Mouse (Mus musculus): Measurements from ENCODE around the gene Mgst3. TPM values are rescaled to one million over a fixed set of nuclear protein-coding genes. Genes with fewer than 3 reads are reported as not detected.

Gene Mgst3
- polyA plus RNA-seq, 1 experiment from 2014 or later = 179 TPM

DNA sequence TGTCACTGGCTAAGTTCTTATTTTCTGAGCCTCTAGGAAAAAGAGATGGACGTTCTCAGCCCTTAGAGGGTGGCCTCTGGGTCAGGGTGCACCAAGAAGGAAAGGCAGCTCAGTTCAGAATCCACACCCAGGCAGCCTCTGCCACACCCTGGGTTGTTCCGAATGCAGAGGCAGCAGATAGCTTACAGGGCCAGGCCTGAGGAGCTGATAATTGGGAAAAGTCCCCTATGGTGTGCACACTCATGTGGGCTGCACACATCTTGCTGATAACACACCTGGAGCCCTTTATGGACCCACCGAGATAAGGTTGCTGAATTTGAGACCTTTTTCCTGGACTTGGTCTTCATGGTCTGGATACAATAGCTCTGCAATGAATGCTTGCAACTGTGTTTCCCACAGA, 9.5 kb downstream of the Mgst3 start:
- H3K27ac ChIP-seq (ENCODE audit: low read depth, low read length) = peak overlapping the region; percentile 83
- H3K9ac ChIP-seq (ENCODE audit: low read depth, low read length) = no peak overlapping the region
- 57% methylated on average over 3 of the region's 3 CpGs for whole genome bisulfite sequencing (ENCODE audit: insufficient replicate concordance)
- H3K4me2 ChIP-seq = peak overlapping the region; percentile 24; the same call in 1 of the 2 replicates
- H3K36me3 ChIP-seq (ENCODE audit: control insufficient read depth, insufficient read depth, low read length) = no peaks in the 10 kb centered on the region
- peak; percentile 93 for ATAC-seq (replicated peaks; ENCODE audit: insufficient number of reproducible peaks, low FRiP score, low TSS enrichment)
- H3K4me3 ChIP-seq (ENCODE audit: low read depth, low read length) = no peak overlapping the region
- H3K4me1 ChIP-seq (ENCODE audit: control insufficient read depth, insufficient read depth, low read length) = peaks cover 9% of the 10 kb centered on the region; the same call in 1 of the 2 replicates
- no peaks in the 10 kb centered on the region for H3K27me3 ChIP-seq (ENCODE audit: control insufficient read depth, insufficient read depth, low read length)
- H3K9me3 ChIP-seq (replicated peaks; ENCODE audit: control insufficient read depth, low read length) = no peaks in the 10 kb centered on the region

GRCm38 (mm10) chr1:167383178-167383577, 10.5 kb downstream of the Mgst3 start:
- H3K4me1 ChIP-seq (ENCODE audit: control insufficient read depth, insufficient read depth, low read length) = peaks cover 9% of the 10 kb centered on the region; the same call in 1 of the 2 replicates
- ATAC-seq (replicated peaks; ENCODE audit: insufficient number of reproducible peaks, low FRiP score, low TSS enrichment) = no peak
- no peak overlapping the region; the same call in 1 of the 2 replicates for H3K27ac ChIP-seq (ENCODE audit: low read depth, low read length)
- no peaks in the 10 kb centered on the region for H3K27me3 ChIP-seq (ENCODE audit: control insufficient read depth, insufficient read depth, low read length)
- WGBS (ENCODE audit: insufficient replicate concordance) = 68% methylated on average over 5 of the region's 5 CpGs
- no peak overlapping the region for H3K4me3 ChIP-seq (ENCODE audit: low read depth, low read length)
- H3K9me3 ChIP-seq (replicated peaks; ENCODE audit: control insufficient read depth, low read length) = no peaks in the 10 kb centered on the region
- H3K36me3 ChIP-seq (ENCODE audit: control insufficient read depth, insufficient read depth, low read length) = no peaks in the 10 kb centered on the region
- H3K9ac ChIP-seq (ENCODE audit: low read depth, low read length) = no peak overlapping the region; the same call in 1 of the 2 replicates
- peak overlapping the region; percentile 23 for H3K4me2 ChIP-seq

- peaks cover 9% of the 10 kb centered on the region; the same call in 1 of the 2 replicates for H3K4me1 ChIP-seq (ENCODE audit: control insufficient read depth, insufficient read depth, low read length)
- H3K4me2 ChIP-seq = peak overlapping the region; percentile 17
- WGBS (ENCODE audit: insufficient replicate concordance) = 78% methylated on average over 5 of the region's 5 CpGs
- H3K9ac ChIP-seq (ENCODE audit: low read depth, low read length) = no peak overlapping the region
- H3K27ac ChIP-seq (ENCODE audit: low read depth, low read length) = no peak overlapping the region
- H3K4me3 ChIP-seq (ENCODE audit: low read depth, low read length) = no peak overlapping the region
- ATAC-seq (replicated peaks; ENCODE audit: insufficient number of reproducible peaks, low FRiP score, low TSS enrichment) = no peak
- H3K9me3 ChIP-seq (replicated peaks; ENCODE audit: control insufficient read depth, low read length) = no peaks in the 10 kb centered on the region
- no peaks in the 10 kb centered on the region for H3K27me3 ChIP-seq (ENCODE audit: control insufficient read depth, insufficient read depth, low read length)
- no peaks in the 10 kb centered on the region for H3K36me3 ChIP-seq (ENCODE audit: control insufficient read depth, insufficient read depth, low read length)
These were observed 10.9 kb downstream of the Mgst3 start for GRCm38 (mm10) chr1:167382763-167383162.

DNA sequence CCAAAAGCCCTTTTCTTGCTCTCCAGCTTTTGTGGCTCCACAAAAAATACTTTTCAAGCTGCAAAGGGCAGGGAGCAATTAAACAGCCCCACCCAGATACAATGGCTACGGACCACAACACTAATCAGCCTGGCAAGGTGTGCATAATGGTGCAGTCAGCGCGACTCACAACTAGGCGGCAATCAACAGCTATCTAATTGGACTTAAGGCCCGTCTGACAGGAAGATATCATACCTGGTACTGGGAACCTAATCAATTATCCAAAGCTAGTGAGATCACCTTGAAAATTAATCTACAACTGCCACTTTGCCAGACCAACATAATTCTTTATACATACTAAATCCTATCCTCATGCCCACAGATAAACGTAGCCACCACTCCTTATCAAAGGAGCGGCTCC, 11.3 kb downstream of the Mgst3 start:
- H3K4me2 ChIP-seq = peak overlapping the region; percentile 17
- H3K4me3 ChIP-seq (ENCODE audit: low read depth, low read length) = no peak overlapping the region
- H3K36me3 ChIP-seq (ENCODE audit: control insufficient read depth, insufficient read depth, low read length) = no peaks in the 10 kb centered on the region
- H3K9ac ChIP-seq (ENCODE audit: low read depth, low read length) = no peak overlapping the region
- H3K27me3 ChIP-seq (ENCODE audit: control insufficient read depth, insufficient read depth, low read length) = no peaks in the 10 kb centered on the region
- WGBS (ENCODE audit: insufficient replicate concordance) = 84% methylated on average over 7 of the region's 7 CpGs
- H3K4me1 ChIP-seq (ENCODE audit: control insufficient read depth, insufficient read depth, low read length) = peaks cover 9% of the 10 kb centered on the region; the same call in 1 of the 2 replicates
- ATAC-seq (replicated peaks; ENCODE audit: insufficient number of reproducible peaks, low FRiP score, low TSS enrichment) = no peak
- H3K9me3 ChIP-seq (replicated peaks; ENCODE audit: control insufficient read depth, low read length) = no peaks in the 10 kb centered on the region
- H3K27ac ChIP-seq (ENCODE audit: low read depth, low read length) = peak overlapping the region; percentile 31; the same call in 1 of the 2 replicates

GRCm38 (mm10) chr1:167381050-167382015, 12.3 kb downstream of the Mgst3 start:
- H3K4me3 ChIP-seq (ENCODE audit: low read depth, low read length) = no peak overlapping the region
- H3K9ac ChIP-seq (ENCODE audit: low read depth, low read length) = no peak overlapping the region
- no peaks in the 10 kb centered on the region for H3K27me3 ChIP-seq (ENCODE audit: control insufficient read depth, insufficient read depth, low read length)
- no peak overlapping the region for H3K4me2 ChIP-seq
- ATAC-seq (replicated peaks; ENCODE audit: insufficient number of reproducible peaks, low FRiP score, low TSS enrichment) = no peak
- H3K36me3 ChIP-seq (ENCODE audit: control insufficient read depth, insufficient read depth, low read length) = no peaks in the 10 kb centered on the region
- no peaks in the 10 kb centered on the region for H3K9me3 ChIP-seq (replicated peaks; ENCODE audit: control insufficient read depth, low read length)
- peaks cover 9% of the 10 kb centered on the region; the same call in 1 of the 2 replicates for H3K4me1 ChIP-seq (ENCODE audit: control insufficient read depth, insufficient read depth, low read length)
- no peak overlapping the region for H3K27ac ChIP-seq (ENCODE audit: low read depth, low read length)
- WGBS (ENCODE audit: insufficient replicate concordance) = 74% methylated on average over 8 of the region's 8 CpGs

DNA sequence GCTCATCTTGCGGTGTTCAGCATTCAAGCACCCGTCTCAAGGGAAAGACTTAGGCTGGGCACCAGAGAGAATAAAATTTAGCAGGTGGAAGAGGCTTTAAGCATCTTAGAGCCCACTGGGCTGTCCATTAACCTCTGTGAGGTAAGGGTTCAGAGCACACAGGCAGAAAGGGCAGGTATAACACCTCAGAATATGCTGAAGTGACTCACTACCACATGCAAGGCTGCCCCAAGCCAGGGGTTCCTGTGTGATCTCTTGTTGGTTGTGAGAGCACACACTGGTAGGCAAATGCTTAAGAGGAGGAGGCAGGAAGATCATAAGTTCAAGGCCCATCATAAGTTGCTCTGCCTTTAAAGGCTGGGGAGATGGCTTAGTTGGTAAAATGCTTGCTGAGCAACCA, 13.4 kb downstream of the Mgst3 start:
- Histone ChIP-seq H3K4me3 (ENCODE audit: low read depth, low read length) (no peak overlapping the region), H3K4me2 (no peak overlapping the region), H3K36me3 (ENCODE audit: control insufficient read depth, insufficient read depth, low read length) (no peaks in the 10 kb centered on the region), H3K9me3 (replicated peaks; ENCODE audit: control insufficient read depth, low read length) (no peaks in the 10 kb centered on the region), H3K27me3 (ENCODE audit: control insufficient read depth, insufficient read depth, low read length) (no peaks in the 10 kb centered on the region), H3K9ac (ENCODE audit: low read depth, low read length) (no peak overlapping the region), H3K4me1 (ENCODE audit: control insufficient read depth, insufficient read depth, low read length) (peaks cover 4% of the 10 kb centered on the region; the same call in 1 of the 2 replicates), H3K27ac (ENCODE audit: low read depth, low read length) (no peak overlapping the region)
- WGBS (ENCODE audit: insufficient replicate concordance) = 90% methylated on average over 2 of the region's 2 CpGs
- ATAC-seq (replicated peaks; ENCODE audit: insufficient number of reproducible peaks, low FRiP score, low TSS enrichment) = no peak

- Histone ChIP-seq H3K27me3 (ENCODE audit: control insufficient read depth, insufficient read depth, low read length) (no peaks in the 10 kb centered on the region), H3K4me3 (ENCODE audit: low read depth, low read length) (no peak overlapping the region), H3K4me2 (no peak overlapping the region), H3K9me3 (replicated peaks; ENCODE audit: control insufficient read depth, low read length) (no peaks in the 10 kb centered on the region), H3K36me3 (ENCODE audit: control insufficient read depth, insufficient read depth, low read length) (no peaks in the 10 kb centered on the region), H3K4me1 (ENCODE audit: control insufficient read depth, insufficient read depth, low read length) (peaks cover 3% of the 10 kb centered on the region; the same call in 1 of the 2 replicates), H3K27ac (ENCODE audit: low read depth, low read length) (no peak overlapping the region), H3K9ac (ENCODE audit: low read depth, low read length) (no peak overlapping the region)
- ATAC-seq (replicated peaks; ENCODE audit: insufficient number of reproducible peaks, low FRiP score, low TSS enrichment) = no peak
- WGBS (ENCODE audit: insufficient replicate concordance) = 67% methylated on average over 5 of the region's 5 CpGs
These were observed 13.9 kb downstream of the Mgst3 start for GRCm38 (mm10) chr1:167379751-167380150.

DNA sequence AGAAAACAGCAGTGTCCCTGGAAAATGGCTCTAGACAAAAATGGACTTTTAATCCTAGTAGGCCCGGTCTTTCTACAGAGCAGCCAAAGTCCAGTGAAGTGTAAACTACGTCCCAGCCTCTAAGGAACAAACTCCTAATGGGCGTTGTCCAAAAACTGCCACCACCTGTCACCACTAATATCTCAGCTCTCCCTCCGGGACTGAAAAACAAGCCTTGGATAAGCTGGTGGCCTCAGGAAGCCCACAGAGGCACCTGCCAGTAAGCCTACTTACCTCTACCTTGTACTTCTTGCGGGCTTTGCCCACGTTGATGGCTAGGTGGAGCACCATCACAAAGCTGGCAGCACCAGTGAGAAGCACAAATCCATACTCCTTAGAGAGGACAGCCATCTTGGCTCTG, 15.6 kb downstream of the Mgst3 start:
- Histone ChIP-seq H3K27ac (ENCODE audit: low read depth, low read length) (no peak overlapping the region), H3K4me3 (ENCODE audit: low read depth, low read length) (no peak overlapping the region), H3K9me3 (replicated peaks; ENCODE audit: control insufficient read depth, low read length) (no peaks in the 10 kb centered on the region), H3K36me3 (ENCODE audit: control insufficient read depth, insufficient read depth, low read length) (no peaks in the 10 kb centered on the region), H3K9ac (ENCODE audit: low read depth, low read length) (no peak overlapping the region), H3K27me3 (ENCODE audit: control insufficient read depth, insufficient read depth, low read length) (no peaks in the 10 kb centered on the region), H3K4me1 (ENCODE audit: control insufficient read depth, insufficient read depth, low read length) (no peaks in the 10 kb centered on the region; the same call in 1 of the 2 replicates), H3K4me2 (no peak overlapping the region)
- WGBS (ENCODE audit: insufficient replicate concordance) = 71% methylated on average over 6 of the region's 6 CpGs
- ATAC-seq (replicated peaks; ENCODE audit: insufficient number of reproducible peaks, low FRiP score, low TSS enrichment) = no peak

Data from heart, embryonic 11.5 days (tissue).